Mouse (Mus musculus) CH12.LX (cell line): ENCODE data around the gene Med25. TPM values are rescaled to one million over a fixed set of nuclear protein-coding genes. Genes with fewer than 3 reads are reported as not detected.

Experiments used
- DNase-seq: peaks from one replicate; pipeline ENCODE4 v3.0.0-alpha.2; 2013; ENCODE audit errors: extremely low read depth
- H3K27ac ChIP-seq: 2 replicates; pipeline ENCODE4 v1.5.1; 2012; ENCODE audit warnings: low read depth, mild to moderate bottlenecking, control low read depth, moderate library complexity; ENCODE audit not compliant: insufficient read depth
- H3K27me3 ChIP-seq: replicated peaks from 2 replicates; pipeline ENCODE3; 2012; ENCODE audit warnings: inconsistent platforms
- H3K36me3 ChIP-seq, 2 experiments: replicated peaks in 1 of 2; 2 replicates each; pipeline versions ENCODE3 to v1.6.1; 2012; ENCODE audit warnings: inconsistent platforms in 1 of 2, low read length in 1 of 2, mild to moderate bottlenecking in 1 of 2, mixed read lengths in 1 of 2, moderate library complexity in 1 of 2; ENCODE audit not compliant: control insufficient read depth in 1 of 2, insufficient read depth in 1 of 2
- H3K4me1 ChIP-seq, 2 experiments: 2 replicates each; pipeline ENCODE4 v1.6.1; 2012; ENCODE audit warnings: inconsistent platforms in 1 of 2, moderate library complexity in 1 of 2; ENCODE audit not compliant: insufficient read depth in 2 of 2, control insufficient read depth in 1 of 2
- H3K4me2 ChIP-seq: 2 replicates; pipeline ENCODE4 v1.6.1; 2012; ENCODE audit warnings: low read depth, mild to moderate bottlenecking, control low read depth; ENCODE audit not compliant: poor library complexity, insufficient read depth, severe bottlenecking
- H3K4me3 ChIP-seq, 3 experiments: fragments of 150-350 bp in 1 of 3; sonication (generic) in 1 of 3; replicated peaks in 1 of 3; 2 replicates each; pipeline versions ENCODE3 to v1.5.1; 2011 to 2012; ENCODE audit warnings: low read depth in 2 of 3, low read length in 2 of 3, mild to moderate bottlenecking in 2 of 3, moderate library complexity in 2 of 3, control low read depth in 1 of 3, improper control_type of control experiment in 1 of 3, inconsistent platforms in 1 of 3, mixed read lengths in 1 of 3; ENCODE audit not compliant: poor library complexity in 1 of 3
- H3K79me2 ChIP-seq: replicated peaks from 2 replicates; pipeline ENCODE4 v1.6.1; 2012; ENCODE audit warnings: mild to moderate bottlenecking, moderate library complexity; ENCODE audit not compliant: control insufficient read depth, poor library complexity, insufficient read depth, severe bottlenecking; ENCODE audit errors: extremely low read depth
- H3K9ac ChIP-seq: 2 replicates; pipeline ENCODE4 v1.6.1; 2012; ENCODE audit warnings: low read depth, mild to moderate bottlenecking, control low read depth, moderate library complexity; ENCODE audit not compliant: insufficient read depth
- H3K9me3 ChIP-seq: replicated peaks from 2 replicates; pipeline ENCODE3; 2012; ENCODE audit warnings: low read length, inconsistent platforms, mixed read lengths
- CHD2 ChIP-seq: IDR thresholded peaks from 2 replicates; pipeline ENCODE4 v1.6.1; 2011; ENCODE audit warnings: low read length, improper control_type of control experiment
- E2F4 ChIP-seq: IDR thresholded peaks from 2 replicates; pipeline ENCODE4 v1.6.1; 2011; ENCODE audit warnings: low read depth, low read length, improper control_type of control experiment; ENCODE audit not compliant: insufficient replicate concordance
- ELF1 ChIP-seq: IDR thresholded peaks from 2 replicates; pipeline ENCODE4 v1.6.1; 2014; ENCODE audit warnings: low read depth, mild to moderate bottlenecking, inconsistent platforms, low read length, improper control_type of control experiment
- EP300 ChIP-seq: IDR thresholded peaks from 2 replicates; pipeline ENCODE4 v1.6.1; 2011; ENCODE audit warnings: low read length, improper control_type of control experiment
- ETS1 ChIP-seq: conservative IDR thresholded peaks from 2 replicates; pipeline ENCODE4 v1.6.1; 2012; ENCODE audit warnings: low read depth, mild to moderate bottlenecking, inconsistent platforms, low read length, improper control_type of control experiment, moderate library complexity
- GABPA ChIP-seq: IDR thresholded peaks from 2 replicates; pipeline ENCODE4 v1.6.1; 2012; ENCODE audit warnings: low read depth, low read length, improper control_type of control experiment, inconsistent platforms; ENCODE audit not compliant: insufficient replicate concordance
- HCFC1 ChIP-seq: IDR thresholded peaks from 2 replicates; pipeline ENCODE4 v1.6.1; 2012; ENCODE audit warnings: low read depth, mild to moderate bottlenecking, inconsistent platforms, low read length, improper control_type of control experiment
- JUND ChIP-seq: conservative IDR thresholded peaks from 2 replicates; pipeline ENCODE4 v1.6.1; 2011; ENCODE audit warnings: low read depth, low read length, improper control_type of control experiment
- MAX ChIP-seq: IDR thresholded peaks from 2 replicates; pipeline ENCODE4 v1.6.1; 2011; ENCODE audit warnings: low read length, improper control_type of control experiment
- MEF2A ChIP-seq: IDR thresholded peaks from 2 replicates; pipeline ENCODE4 v1.6.1; 2014; ENCODE audit warnings: low read depth, mild to moderate bottlenecking, inconsistent platforms, low read length, improper control_type of control experiment, borderline replicate concordance
- MXI1 ChIP-seq: IDR thresholded peaks from 2 replicates; pipeline ENCODE4 v1.6.1; 2011; ENCODE audit warnings: mild to moderate bottlenecking, low read depth, low read length, improper control_type of control experiment
- MYC ChIP-seq: IDR thresholded peaks from 2 replicates; pipeline ENCODE4 v1.6.1; 2011; ENCODE audit warnings: low read depth, mild to moderate bottlenecking, improper control_type of control experiment, low read length
- NELFE ChIP-seq: IDR thresholded peaks from 2 replicates; pipeline ENCODE4 v1.6.1; 2011; ENCODE audit warnings: low read depth, low read length, improper control_type of control experiment
- NRF1 ChIP-seq: IDR thresholded peaks from 2 replicates; pipeline ENCODE4 v1.6.1; 2014; ENCODE audit warnings: low read depth, mild to moderate bottlenecking, inconsistent platforms, low read length, improper control_type of control experiment, moderate library complexity
- PAX5 ChIP-seq: IDR thresholded peaks from 2 replicates; pipeline ENCODE4 v1.6.1; 2012; ENCODE audit warnings: low read length, inconsistent platforms, mixed read lengths
- POLR2A ChIP-seq: IDR thresholded peaks from 2 replicates; pipeline ENCODE4 v1.6.1; 2011; ENCODE audit warnings: low read depth, mild to moderate bottlenecking, improper control_type of control experiment, low read length
- SMC3 ChIP-seq: IDR thresholded peaks from 2 replicates; pipeline ENCODE4 v1.6.1; 2011; ENCODE audit warnings: low read depth, low read length, improper control_type of control experiment
- TBP ChIP-seq: conservative IDR thresholded peaks from 2 replicates; pipeline ENCODE4 v1.6.1; 2011; ENCODE audit warnings: low read depth, low read length, improper control_type of control experiment
- ZC3H11A ChIP-seq: IDR thresholded peaks from 2 replicates; pipeline ENCODE4 v1.6.1; 2012; ENCODE audit warnings: low read depth, mild to moderate bottlenecking, inconsistent platforms, low read length, improper control_type of control experiment
- ZMIZ1 ChIP-seq: IDR thresholded peaks from 2 replicates; pipeline ENCODE4 v1.6.1; 2012; ENCODE audit warnings: low read depth, mild to moderate bottlenecking, inconsistent platforms, low read length, improper control_type of control experiment
- ZNF384 ChIP-seq: IDR thresholded peaks from 2 replicates; pipeline ENCODE4 v1.6.1; 2012; ENCODE audit warnings: low read depth, low read length, improper control_type of control experiment, inconsistent platforms
- dilution Hi-C: fragments of 300-500 bp; cut with MboI; formaldehyde crosslinking; loops from 2 replicates; pipeline ENCODE4 v1.14.3; 2020; ENCODE audit warnings: low sequenced_read_pairs; ENCODE audit not compliant: extremely low pct_unique_long_range_greater_than_20kb, extremely low pct_ligation_motif_present
- in situ Hi-C: fragments of 300-500 bp; cut with MboI; formaldehyde crosslinking; loops from 3 replicates; pipeline ENCODE4 v1.14.3; 2019; ENCODE audit warnings: low sequenced_read_pairs, low pct_ligation_motif_present, low pct_unique_long_range_greater_than_20kb, mixed read lengths
- polyA plus RNA-seq: library from polyadenylated mRNA; unstranded; fragments of >175 nt; gene quantifications from 2 replicates; pipeline ENCODE4 v1.2.1, GENCODE M21; 2012; ENCODE audit warnings: low read depth; ENCODE audit not compliant: insufficient read length
- total RNA-seq, 2 experiments: library from RNA; depleted of rRNA; stranded (reverse); fragments of 300-350 nt in 1 of 2; fragments of >200 nt in 1 of 2; gene quantifications; 2 replicates each; pipeline ENCODE4 v1.2.3; 2012 to 2014

Med25 gene
- total and polyA plus RNA-seq, 3 experiments, result 18.4 to 67.4 (median 56.7) TPM

DNA sequence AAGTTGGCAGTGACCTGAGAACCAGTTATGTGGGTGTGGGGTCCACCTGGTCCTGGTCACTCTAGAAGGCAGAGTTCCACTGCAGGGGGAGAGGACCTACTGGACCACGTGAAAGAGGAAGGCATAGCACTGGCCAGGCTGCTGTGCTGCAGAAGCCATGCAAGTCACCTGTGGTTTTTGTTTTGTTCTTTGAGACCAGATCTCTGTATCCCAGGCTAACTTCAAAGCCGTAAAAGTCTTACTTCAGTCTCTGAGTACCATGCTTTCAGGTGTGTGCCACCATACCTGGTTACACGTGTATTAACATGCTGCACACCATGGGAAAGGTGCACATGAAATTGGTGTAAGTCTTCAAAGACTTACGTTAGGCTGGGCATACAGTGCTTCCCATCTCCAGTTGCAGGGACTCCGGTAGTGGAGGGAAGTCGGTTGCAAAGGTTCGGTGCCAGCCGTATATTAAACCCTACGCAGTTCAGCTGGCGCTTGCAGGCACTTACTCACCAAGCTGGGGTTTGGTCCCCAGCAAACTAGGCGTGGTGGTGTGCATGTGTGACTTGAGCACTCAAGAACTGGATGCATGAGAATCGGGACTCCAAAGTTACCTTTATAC is 40.8 kb downstream of the Med25 start:
- no peak for TF ChIP-seq ELF1
- TF ChIP-seq MEF2A, result no peak
- TF ChIP-seq HCFC1, result no peak
- TF ChIP-seq E2F4, result no peak
- no peak for TF ChIP-seq EP300
- TF ChIP-seq ETS1, result no peak
- no peak for TF ChIP-seq MXI1
- no peak for TF ChIP-seq ZNF384
- TF ChIP-seq SMC3, result no peak
- Histone ChIP-seq H3K27ac (no peak overlapping the region), H3K9me3 (no peaks in the 10 kb centered on the region), H3K36me3 (peaks cover 11 to 31% of the 10 kb centered on the region in 2 experiments), H3K9ac (no peak overlapping the region), H3K4me3 (no peak overlapping the region), H3K4me2 (no peak overlapping the region), H3K79me2 (peaks cover 28% of the 10 kb centered on the region), H3K27me3 (no peaks in the 10 kb centered on the region), H3K4me1 (peaks cover 18 to 56% of the 10 kb centered on the region in 2 experiments)
- dilution Hi-C loops, result no loop called here
- in situ Hi-C loops, result loop anchor here (10.0 kb wide), 1 partner anchor 103 kb away; no protein-coding TSS in a partner anchor
- no peak for DNase-seq

DNA sequence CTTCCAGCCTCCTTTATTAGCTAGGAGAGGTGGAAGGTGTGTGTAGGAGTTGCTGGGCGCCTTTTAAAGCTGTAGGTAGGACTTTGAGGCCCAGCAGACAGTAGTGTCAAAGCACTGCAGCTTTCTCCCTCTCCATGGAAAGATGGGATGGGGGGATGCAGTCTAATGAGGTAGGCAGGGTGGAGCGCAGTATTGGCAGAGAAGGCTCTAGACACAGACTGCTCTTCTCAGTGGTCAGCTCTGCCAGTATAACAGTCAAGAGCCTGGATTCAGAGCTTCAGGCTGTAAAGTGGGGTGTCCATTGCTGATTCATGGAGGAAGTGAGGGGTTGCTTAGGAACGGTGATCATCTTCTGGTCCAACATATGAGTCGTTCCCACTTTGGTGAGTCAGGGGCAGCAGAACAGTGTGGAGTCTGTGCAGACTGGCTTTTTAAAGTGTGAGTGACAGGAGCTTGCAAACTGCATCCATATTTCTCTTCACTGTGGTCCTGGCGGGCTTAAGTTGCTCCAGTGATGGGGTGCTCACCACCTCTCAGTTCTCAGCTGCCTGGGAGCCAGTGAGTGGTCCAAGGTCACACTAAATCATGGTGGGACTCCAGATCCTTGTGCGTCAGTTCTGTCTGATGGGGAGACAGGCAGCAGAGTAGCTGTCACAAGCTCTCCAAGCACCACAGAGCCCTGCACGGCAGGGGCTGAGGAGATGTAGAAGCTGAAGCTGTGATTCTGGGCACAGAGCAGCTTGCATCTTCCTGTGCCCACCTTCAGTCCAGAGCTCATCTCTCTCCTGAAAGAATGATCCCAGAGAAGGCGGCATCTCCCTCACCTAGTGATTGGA is 41.5 kb downstream of the Med25 start:
- Histone ChIP-seq H3K27ac (peak overlapping the region; percentile 39), H3K36me3 (peaks cover 17 to 39% of the 10 kb centered on the region in 2 experiments), H3K4me3 (peak overlapping the region; percentile 81 to 98 (median 93)), H3K27me3 (no peaks in the 10 kb centered on the region), H3K4me1 (peaks cover 18 to 53% of the 10 kb centered on the region in 2 experiments), H3K79me2 (peaks cover 28% of the 10 kb centered on the region), H3K9me3 (no peaks in the 10 kb centered on the region), H3K4me2 (peak overlapping the region; percentile 69), H3K9ac (peak overlapping the region; percentile 97)
- DNase-seq, result no peak
- dilution Hi-C loops, result no loop called here
- in situ Hi-C loops, result loop anchor here (10.0 kb wide), 1 partner anchor 104 kb away; no protein-coding TSS in a partner anchor
- TF ChIP-seq MYC, result no peak
- TF ChIP-seq POLR2A, result no peak
- TF ChIP-seq MEF2A, result no peak
- no peak for TF ChIP-seq PAX5
- TF ChIP-seq CHD2, result no peak
- no peak for TF ChIP-seq SMC3
- TF ChIP-seq TBP, result no peak
- no peak for TF ChIP-seq MXI1
- TF ChIP-seq EP300, result no peak
- TF ChIP-seq ZMIZ1, result no peak
- TF ChIP-seq JUND, result no peak
- no peak for TF ChIP-seq ZC3H11A
- TF ChIP-seq NELFE, result no peak
- TF ChIP-seq GABPA, result no peak
- TF ChIP-seq NRF1, result no peak
- TF ChIP-seq MAX, result no peak
